Mouse (Mus musculus) neural tube, embryonic 14.5 days (tissue): Measurements from ENCODE around the gene Ptprr. TPM values are rescaled to one million over a fixed set of nuclear protein-coding genes. Genes with fewer than 3 reads are reported as not detected.

Experiments
- ATAC-seq: fragments of 200-750 bp; cut with Nextera tagmentation; 2 replicates; pipeline ENCODE4 v1.8.0; 2017; ENCODE audit warnings: low read depth, mild to moderate bottlenecking, moderate TSS enrichment, moderate library complexity
- H3K27ac ChIP-seq: fragments of 300-500 bp; sonication (generic); 2 replicates; pipeline ENCODE4 v1.5.1; 2014; ENCODE audit warnings: low read depth, mild to moderate bottlenecking, control low read depth, low read length, moderate library complexity, mixed read lengths
- H3K27me3 ChIP-seq: fragments of 300-500 bp; sonication (generic); 2 replicates; pipeline ENCODE4 v1.6.1; 2014; ENCODE audit warnings: low read length; ENCODE audit not compliant: control insufficient read depth, insufficient read depth
- H3K36me3 ChIP-seq: fragments of 300-500 bp; sonication (generic); 2 replicates; pipeline ENCODE4 v1.6.1; 2014; ENCODE audit warnings: low read length, mixed read lengths; ENCODE audit not compliant: control insufficient read depth, insufficient read depth
- H3K4me1 ChIP-seq: fragments of 300-500 bp; sonication (generic); 2 replicates; pipeline ENCODE4 v1.6.1; 2014; ENCODE audit warnings: low read length; ENCODE audit not compliant: control insufficient read depth, insufficient read depth
- H3K4me2 ChIP-seq: fragments of 300-500 bp; sonication (generic); 2 replicates; pipeline ENCODE4 v1.6.1; 2014; ENCODE audit warnings: mild to moderate bottlenecking, low read depth, low read length, control low read depth
- H3K4me3 ChIP-seq: fragments of 300-500 bp; sonication (generic); 2 replicates; pipeline ENCODE4 v1.5.1; 2014; ENCODE audit warnings: low read depth, low read length, control low read depth, mixed read lengths
- H3K9ac ChIP-seq: fragments of 300-500 bp; sonication (generic); replicated peaks from 2 replicates; pipeline ENCODE4 v1.6.1; 2014; ENCODE audit warnings: low read depth, mild to moderate bottlenecking, control low read depth, low read length, mixed read lengths
- H3K9me3 ChIP-seq: fragments of 300-500 bp; sonication (generic); 2 replicates; pipeline ENCODE4 v1.6.1; 2016; ENCODE audit warnings: low read length; ENCODE audit not compliant: control insufficient read depth
- WGBS: fragments of 180-500 bp; shearing (Covaris S2); extraction: QIAGEN DNeasy Blood & Tissue Kit; methylation state at CpG from one replicate; pipeline ENCODE4 v1.1.7; 2014; 5-methylcytosine and 5-hydroxymethylcytosine counted together
- polyA plus RNA-seq: library from polyadenylated mRNA; unstranded; fragments of >200 nt; fragmentation: Nextera tagmentation; extraction: Ambion mirVana; gene quantifications from 2 replicates; pipeline ENCODE4 v1.2.1, GENCODE M21; 2014

The Ptprr gene
- polyA plus RNA-seq, 1 experiment from 2014 or later = 30.4 TPM

DNA sequence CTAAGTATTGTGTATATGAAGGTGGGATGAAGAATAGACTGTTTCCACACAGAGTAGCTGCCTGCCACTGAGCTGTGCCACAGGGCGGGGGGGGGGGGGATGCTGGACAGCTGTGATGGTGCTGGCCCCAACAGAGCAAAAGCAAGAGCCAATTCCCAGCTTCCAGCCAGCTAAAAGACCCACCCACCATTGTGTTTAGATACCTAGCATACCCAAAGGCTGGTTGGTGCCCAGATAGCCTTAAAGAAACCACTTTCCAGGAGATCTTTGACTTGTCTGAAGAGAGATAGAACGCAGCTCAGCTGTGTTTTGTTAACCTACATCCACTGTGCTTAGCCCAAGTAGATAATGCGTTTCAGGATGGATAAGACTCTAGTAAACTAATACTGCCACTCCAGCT is 254.1 kb downstream of the Ptprr start:
- H3K4me1 ChIP-seq = no peaks in the 10 kb centered on the region
- no peak overlapping the region for H3K4me3 ChIP-seq
- no peak overlapping the region for H3K4me2 ChIP-seq
- no peak overlapping the region for H3K27ac ChIP-seq
- WGBS = 82% methylated on average over 3 of the region's 3 CpGs
- no peak for ATAC-seq
- no peaks in the 10 kb centered on the region for H3K27me3 ChIP-seq
- no peaks in the 10 kb centered on the region for H3K9me3 ChIP-seq
- no peak overlapping the region for H3K9ac ChIP-seq
- no peaks in the 10 kb centered on the region for H3K36me3 ChIP-seq

DNA sequence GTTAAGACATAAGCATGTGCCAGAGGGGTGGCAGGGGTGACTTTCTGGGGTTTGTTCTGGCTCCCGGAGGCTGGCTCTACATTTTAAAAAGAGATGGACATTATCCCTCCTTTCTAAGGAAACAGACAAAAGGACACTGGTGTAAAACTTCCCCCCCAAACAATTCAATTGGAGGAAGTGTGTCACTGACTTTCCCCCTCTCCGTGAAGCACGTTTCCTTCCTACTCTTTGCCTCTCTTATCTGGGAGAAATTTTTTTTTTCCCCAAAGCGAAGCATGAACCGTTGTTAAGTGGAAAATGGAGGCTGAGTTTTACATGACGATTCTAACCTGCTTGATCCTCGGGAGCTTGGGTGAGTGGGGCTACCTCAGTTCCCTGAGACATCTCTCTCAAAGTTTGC is 257.3 kb downstream of the Ptprr start, which contains the start of gene Ptprb:
Gene Ptprb, plus strand, starts transcription at position 244 of the 400 bp plus-strand sequence.
- 70% methylated on average over 7 of the region's 7 CpGs for WGBS
- no peaks in the 10 kb centered on the region for H3K9me3 ChIP-seq
- no peaks in the 10 kb centered on the region for H3K36me3 ChIP-seq
- no peak for ATAC-seq
- no peak within 1 kb of the TSS for H3K4me2 ChIP-seq
- no peaks in the 10 kb centered on the region for H3K27me3 ChIP-seq
- H3K27ac ChIP-seq = no peak within 1 kb of the TSS
- no peaks in the 10 kb centered on the region for H3K4me1 ChIP-seq
- H3K9ac ChIP-seq = no peak within 1 kb of the TSS
- H3K4me3 ChIP-seq = no peak within 1 kb of the TSS

- H3K9me3 ChIP-seq = no peaks in the 10 kb centered on the region
- H3K9ac ChIP-seq = no peak overlapping the region
- no peaks in the 10 kb centered on the region for H3K27me3 ChIP-seq
- H3K27ac ChIP-seq = no peak overlapping the region
- H3K36me3 ChIP-seq = no peaks in the 10 kb centered on the region
- no peaks in the 10 kb centered on the region for H3K4me1 ChIP-seq
- H3K4me3 ChIP-seq = no peak overlapping the region
- no peak for ATAC-seq
- WGBS = 88% methylated on average over 7 of the region's 7 CpGs
- no peak overlapping the region for H3K4me2 ChIP-seq
Observed at GRCm38 (mm10) chr10:116286697-116287344, 268.8 kb downstream of the Ptprr start.

DNA sequence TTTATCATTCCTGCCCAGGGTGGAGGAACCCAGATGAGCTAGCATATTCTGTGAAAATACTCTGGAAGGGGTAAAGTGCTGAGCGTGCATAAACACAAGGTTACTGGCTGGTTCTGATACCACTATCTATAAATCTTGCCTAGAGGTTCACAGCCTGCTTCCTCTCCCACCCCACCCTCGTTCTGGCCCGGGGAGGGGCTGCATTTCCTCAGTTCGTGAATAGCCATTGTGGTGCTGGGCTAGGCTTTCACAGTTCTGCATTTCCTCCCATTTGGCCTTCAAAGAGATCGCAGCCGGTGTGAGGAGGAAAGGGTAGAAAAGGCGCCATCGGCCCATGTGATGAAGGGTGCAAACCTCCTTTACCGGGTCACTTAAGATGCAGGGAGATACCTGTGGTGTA is 270.1 kb downstream of the Ptprr start:
- no peak overlapping the region for H3K4me3 ChIP-seq
- H3K36me3 ChIP-seq = no peaks in the 10 kb centered on the region
- no peak overlapping the region for H3K9ac ChIP-seq
- H3K4me2 ChIP-seq = no peak overlapping the region
- H3K27me3 ChIP-seq = no peaks in the 10 kb centered on the region
- H3K4me1 ChIP-seq = no peaks in the 10 kb centered on the region
- no peaks in the 10 kb centered on the region for H3K9me3 ChIP-seq
- no peak for ATAC-seq
- H3K27ac ChIP-seq = no peak overlapping the region
- 51% methylated on average over 9 of the region's 9 CpGs for WGBS

DNA sequence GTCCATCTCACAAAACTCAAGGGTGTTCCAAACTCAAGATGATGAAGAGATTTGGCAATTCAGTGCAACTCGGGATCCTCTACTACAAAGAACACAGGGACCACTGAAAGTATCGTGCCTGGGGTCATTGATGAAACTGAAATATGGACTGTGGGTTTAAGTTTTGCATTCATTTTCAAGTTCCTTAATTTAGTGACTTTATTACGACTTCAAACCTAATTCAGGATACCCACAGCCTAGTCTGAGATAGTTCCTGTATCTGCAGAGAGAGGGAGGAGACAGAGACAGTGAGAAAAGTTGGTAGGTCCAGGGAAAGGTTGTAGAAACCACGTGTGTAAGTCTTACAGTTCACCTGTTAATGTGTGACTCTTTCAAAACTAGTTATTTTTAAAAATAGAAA is 272.5 kb downstream of the Ptprr start:
- Histone ChIP-seq H3K27ac (no peak overlapping the region), H3K36me3 (no peaks in the 10 kb centered on the region), H3K4me3 (no peak overlapping the region), H3K9ac (no peak overlapping the region), H3K4me1 (no peaks in the 10 kb centered on the region), H3K4me2 (no peak overlapping the region), H3K27me3 (no peaks in the 10 kb centered on the region), H3K9me3 (no peaks in the 10 kb centered on the region)
- WGBS = 88% methylated on average over 4 of the region's 4 CpGs
- no peak for ATAC-seq

- no peak for ATAC-seq
- Histone ChIP-seq H3K36me3 (no peaks in the 10 kb centered on the region), H3K9me3 (no peaks in the 10 kb centered on the region), H3K27me3 (no peaks in the 10 kb centered on the region), H3K4me3 (no peak overlapping the region), H3K4me1 (no peaks in the 10 kb centered on the region), H3K9ac (no peak overlapping the region), H3K27ac (no peak overlapping the region), H3K4me2 (no peak overlapping the region)
- WGBS = 85% methylated on average over 8 of the region's 8 CpGs
Observed at GRCm38 (mm10) chr10:116291153-116291755, 273.2 kb downstream of the Ptprr start.

DNA sequence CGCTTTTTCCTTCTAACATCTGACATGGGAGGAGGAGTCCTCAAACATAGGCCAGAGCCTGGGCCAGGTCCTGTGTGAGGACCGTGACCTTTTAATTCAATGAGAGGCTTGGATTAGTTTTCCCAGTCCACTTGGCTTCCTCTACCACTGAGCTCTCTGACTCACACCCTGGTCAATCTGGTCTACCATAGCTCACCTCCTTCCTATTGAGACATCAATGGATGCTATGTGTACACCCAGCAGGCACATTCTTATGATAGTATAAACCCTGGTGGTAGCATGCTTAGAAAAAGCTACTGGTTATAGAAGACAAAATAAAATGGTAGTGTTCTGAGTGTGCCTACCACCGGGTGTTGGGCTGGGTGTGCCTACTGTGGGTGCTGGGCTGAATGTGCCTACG is 278.4 kb downstream of the Ptprr start:
- Histone ChIP-seq H3K9me3 (no peaks in the 10 kb centered on the region), H3K27me3 (peaks cover 2% of the 10 kb centered on the region; the same call in 1 of the 2 replicates), H3K27ac (no peak overlapping the region), H3K4me1 (peaks cover 5% of the 10 kb centered on the region), H3K36me3 (no peaks in the 10 kb centered on the region), H3K4me3 (no peak overlapping the region), H3K9ac (no peak overlapping the region), H3K4me2 (no peak overlapping the region)
- ATAC-seq = no peak
- WGBS = 96% methylated on average over 4 of the region's 4 CpGs

- peaks cover 9% of the 10 kb centered on the region for H3K4me1 ChIP-seq
- no peaks in the 10 kb centered on the region for H3K9me3 ChIP-seq
- no peak overlapping the region for H3K9ac ChIP-seq
- H3K4me3 ChIP-seq = no peak overlapping the region
- H3K27ac ChIP-seq = no peak overlapping the region
- H3K4me2 ChIP-seq = no peak overlapping the region
- H3K27me3 ChIP-seq = peaks cover 10% of the 10 kb centered on the region; the same call in 1 of the 2 replicates
- 81% methylated on average over 12 of the region's 12 CpGs for WGBS
- no peak for ATAC-seq
- H3K36me3 ChIP-seq = no peaks in the 10 kb centered on the region
Observed at GRCm38 (mm10) chr10:116297854-116298253, 279.8 kb downstream of the Ptprr start.

GRCm38 (mm10) chr10:116300824-116301223 is 282.8 kb downstream of the Ptprr start:
- Histone ChIP-seq H3K27me3 (peaks cover 10% of the 10 kb centered on the region; the same call in 1 of the 2 replicates), H3K4me1 (peaks cover 9% of the 10 kb centered on the region), H3K36me3 (no peaks in the 10 kb centered on the region), H3K9ac (peak overlapping the region; percentile 50; the same call in 1 of the 2 replicates), H3K4me2 (peak overlapping the region; percentile 88), H3K9me3 (no peaks in the 10 kb centered on the region), H3K27ac (no peak overlapping the region), H3K4me3 (peak overlapping the region; percentile 39)
- WGBS = 11% methylated on average over 7 of the region's 7 CpGs
- no peak for ATAC-seq
